Mouse (Mus musculus) hindlimb bud, embryonic 11.5 days (tissue): Measurements from ENCODE around the gene Sgta.
"Not testable (repeated sequence)": the region's sequence is repeated elsewhere in the genome, so short reads cannot be mapped to it uniquely, and the experiment has no call there.

Experiments used
- DNase-seq: peaks from one replicate; pipeline ENCODE4 v3.0.0-alpha.2; 2012; ENCODE audit warnings: low read depth, low spot score; ENCODE audit errors: extremely low spot score

Sgta gene

DNA sequence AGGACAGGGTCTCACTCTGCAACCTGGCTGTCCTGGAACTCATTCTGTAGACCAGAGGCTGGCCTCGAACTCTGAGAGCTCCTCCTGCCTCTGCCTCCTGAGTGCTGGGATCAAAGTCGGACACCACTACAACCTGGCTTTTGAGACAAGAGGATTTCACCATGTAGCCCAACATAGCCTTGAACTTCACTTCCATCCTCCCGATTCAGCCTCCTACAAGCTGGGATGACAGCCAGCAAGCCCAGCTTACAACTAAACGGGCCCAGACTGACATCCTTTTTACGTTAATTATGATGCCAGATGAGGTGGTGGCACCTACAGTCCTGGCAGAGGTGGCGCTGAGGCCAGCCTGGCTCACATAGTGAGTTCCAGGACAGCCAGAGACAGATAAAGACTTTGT, 1.1 kb downstream of the Sgta start:
- no peak for DNase-seq

DNA sequence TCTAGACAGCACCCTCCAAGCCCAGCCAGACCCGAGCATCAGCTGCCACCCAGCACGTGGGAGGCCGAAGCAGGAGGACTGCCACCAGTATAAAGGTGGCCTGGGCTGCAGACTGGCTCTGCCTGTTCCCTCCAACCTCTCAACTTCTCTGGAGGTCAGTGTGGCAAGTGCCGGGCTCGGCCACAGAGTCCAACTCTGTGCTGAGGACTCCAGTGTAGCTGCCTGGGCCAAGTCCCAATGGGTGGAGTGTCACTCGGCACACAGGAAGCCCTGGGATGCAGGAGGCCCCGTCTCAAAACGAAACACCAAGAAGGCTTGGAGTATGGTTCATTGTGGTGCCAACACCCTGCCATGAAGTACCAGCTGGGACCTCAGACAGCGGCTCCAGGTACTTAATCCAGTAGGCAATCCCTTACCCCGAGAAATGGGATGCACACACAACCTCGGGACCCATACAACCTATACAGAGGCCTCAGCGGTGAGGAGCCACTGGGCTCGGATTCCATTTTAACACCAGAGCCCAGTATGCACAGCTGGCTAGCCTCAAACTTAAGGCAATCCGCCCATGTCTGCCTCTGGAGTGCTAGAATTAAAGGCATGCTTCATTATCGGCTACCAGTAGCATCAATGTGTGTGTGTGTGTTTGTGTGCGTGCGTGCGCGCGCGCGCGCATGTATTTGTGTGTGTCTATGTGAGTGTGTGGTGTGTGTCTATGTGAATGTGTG, 2.4 kb downstream of the Sgta start:
- DNase-seq: no peak

DNA sequence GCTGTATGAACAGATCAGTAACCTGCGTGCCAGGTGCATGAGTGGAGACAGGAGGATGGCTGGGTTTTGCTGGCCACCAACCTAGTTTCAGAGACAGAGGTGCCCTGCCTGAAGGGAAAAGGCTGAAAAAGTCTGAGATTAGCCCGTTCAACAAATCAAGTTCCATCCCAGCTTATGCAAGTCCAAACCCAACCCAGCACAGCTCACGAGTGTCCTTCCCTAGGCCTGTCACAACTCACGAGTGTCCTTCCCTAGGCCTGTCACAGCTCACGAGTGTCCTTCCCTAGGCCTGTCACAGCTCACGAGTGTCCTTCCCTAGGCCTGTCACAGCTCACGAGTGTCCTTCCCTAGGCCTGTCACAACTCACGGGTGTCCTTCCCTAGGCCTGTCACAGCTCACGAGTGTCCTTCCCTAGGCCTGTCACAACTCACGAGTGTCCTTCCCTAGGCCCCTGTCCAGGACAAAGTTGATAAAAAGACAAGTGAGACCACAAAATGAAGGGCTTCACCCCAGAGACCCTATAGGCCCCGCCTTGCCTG, 4.1 kb downstream of the Sgta start:
- DNase-seq: not testable (repeated sequence)

DNA sequence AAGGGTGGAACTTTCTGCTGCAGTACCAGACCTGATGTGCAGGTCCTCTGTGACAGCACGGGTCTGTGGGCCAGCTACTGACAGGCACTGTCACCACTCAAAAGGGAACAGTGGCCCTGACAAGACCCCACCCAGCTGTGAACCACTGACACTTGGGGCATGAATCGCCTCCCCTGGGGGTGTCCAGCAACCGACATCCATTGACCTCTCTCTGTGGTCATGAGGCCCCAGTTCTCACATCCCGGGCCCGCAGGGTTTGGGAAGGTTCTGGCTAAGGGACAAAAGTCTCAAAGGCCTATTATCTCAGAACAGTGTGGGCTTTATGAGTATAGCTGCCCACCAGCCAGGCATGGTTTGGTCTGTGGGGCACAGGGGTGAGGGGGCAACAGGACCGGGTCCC, 4.8 kb downstream of the Sgta start:
- DNase-seq: no peak

DNA sequence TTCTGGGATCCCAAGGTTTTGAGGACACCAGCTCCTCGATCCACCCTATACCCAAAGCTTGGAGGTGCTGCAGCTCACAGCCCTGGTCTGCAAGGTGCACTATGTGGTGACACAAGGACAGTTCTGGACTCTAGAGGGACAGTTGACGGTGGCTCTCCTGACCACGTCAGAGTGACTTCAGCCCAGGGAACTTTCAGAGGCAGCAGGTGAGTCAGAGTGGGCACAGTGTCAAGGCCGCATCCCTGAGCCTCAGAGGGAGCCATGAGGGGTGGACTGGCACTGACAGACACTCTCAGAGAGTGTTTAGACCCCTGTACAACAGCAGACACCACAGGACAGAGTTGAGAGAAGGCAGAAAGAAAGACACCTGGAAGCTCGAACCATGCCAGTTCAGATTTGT, 7.4 kb downstream of the Sgta start:
- DNase-seq: no peak

DNA sequence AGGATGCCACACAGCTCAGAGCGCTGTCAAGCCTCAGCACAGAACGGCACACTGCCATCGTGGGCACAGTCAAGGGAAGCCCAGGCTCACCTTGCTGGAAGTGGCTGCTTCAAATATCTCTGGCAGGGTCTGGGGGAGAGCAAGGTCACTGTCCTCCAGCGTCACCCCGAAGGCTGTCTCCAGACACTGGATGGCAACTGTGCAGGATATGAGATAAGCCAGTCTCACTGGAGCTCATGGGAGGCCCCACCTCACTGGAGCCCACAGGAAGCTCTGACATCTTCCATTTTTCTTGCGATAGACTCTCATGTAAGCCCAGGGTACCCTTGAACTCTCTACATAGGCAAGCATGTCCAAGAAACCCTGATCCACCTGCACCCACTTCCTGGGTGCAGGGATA, 8.8 kb downstream of the Sgta start:
- DNase-seq: no peak

DNA sequence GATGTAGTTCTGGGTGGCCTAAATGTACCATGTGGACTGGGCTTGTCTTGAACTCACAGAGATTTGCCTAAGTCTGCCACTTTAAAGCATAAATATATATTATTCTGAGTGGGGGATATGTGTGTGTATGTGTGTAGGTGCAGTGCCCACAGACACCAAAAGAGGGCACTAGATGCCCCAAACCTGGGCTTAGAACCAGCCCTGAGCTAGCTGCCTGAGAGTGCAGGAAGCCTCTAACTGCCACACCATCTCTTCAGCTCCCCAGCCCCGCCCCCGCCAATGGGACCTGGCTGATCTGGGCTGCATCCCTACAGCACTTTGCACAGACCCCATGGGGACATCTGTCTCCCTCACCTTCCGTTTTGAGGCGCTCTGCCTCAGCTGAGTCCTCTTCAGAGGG, 9.3 kb downstream of the Sgta start:
- no peak for DNase-seq

DNA sequence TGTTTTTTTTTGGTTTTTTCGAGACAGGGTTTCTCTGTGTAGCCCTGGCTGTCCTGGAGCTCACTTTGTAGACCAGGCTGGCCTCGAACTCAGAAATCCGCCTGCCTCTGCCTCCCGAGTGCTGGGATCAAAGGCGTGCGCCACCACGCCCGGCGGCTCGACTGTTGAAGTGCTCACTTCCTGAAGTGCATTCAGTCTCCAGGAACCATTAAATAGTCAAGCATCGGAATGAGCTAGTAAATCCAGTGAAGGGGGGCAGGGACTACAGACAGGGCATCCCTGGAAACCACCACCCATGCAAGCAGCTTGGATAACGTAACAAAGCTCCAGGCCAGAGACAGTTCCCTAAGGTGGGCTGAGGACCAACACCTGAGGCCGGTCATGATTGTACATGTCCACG, 14.7 kb downstream of the Sgta start:
- not testable (repeated sequence) for DNase-seq

DNA sequence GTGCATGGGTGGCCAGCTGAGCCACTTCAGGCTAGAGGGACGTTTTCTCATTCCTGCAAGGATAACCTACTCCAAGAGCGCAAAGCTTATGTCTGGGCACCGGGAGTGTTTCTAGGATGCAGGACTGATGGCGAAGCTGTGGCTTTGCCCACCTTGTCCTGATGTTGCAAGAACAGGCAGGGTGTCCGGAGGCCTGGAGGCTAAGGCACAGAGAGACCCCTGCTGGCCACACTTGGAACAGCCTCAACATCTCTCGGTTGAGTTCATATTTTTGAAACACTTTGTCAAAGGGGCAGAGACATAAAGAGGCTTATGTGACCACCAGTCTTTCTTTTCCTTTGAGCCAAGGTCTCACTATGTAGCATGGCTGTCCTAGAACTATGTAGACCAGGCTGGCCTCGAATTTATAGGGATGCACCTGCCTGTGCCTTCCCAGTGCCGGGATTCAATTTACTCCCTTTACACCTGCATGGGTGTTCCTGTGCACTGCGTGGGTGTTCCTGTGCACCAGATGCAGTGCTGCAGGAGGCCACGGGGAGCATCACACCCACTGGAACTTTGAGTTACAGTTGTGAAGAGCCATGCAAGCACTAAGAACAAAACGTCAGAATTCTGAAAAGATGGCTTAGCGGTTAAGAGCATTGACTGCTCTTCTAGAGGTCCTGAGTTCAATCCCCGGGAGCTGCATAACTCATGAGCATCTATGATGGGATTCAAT, 18.4 kb downstream of the Sgta start:
- DNase-seq: peak; percentile 44

DNA sequence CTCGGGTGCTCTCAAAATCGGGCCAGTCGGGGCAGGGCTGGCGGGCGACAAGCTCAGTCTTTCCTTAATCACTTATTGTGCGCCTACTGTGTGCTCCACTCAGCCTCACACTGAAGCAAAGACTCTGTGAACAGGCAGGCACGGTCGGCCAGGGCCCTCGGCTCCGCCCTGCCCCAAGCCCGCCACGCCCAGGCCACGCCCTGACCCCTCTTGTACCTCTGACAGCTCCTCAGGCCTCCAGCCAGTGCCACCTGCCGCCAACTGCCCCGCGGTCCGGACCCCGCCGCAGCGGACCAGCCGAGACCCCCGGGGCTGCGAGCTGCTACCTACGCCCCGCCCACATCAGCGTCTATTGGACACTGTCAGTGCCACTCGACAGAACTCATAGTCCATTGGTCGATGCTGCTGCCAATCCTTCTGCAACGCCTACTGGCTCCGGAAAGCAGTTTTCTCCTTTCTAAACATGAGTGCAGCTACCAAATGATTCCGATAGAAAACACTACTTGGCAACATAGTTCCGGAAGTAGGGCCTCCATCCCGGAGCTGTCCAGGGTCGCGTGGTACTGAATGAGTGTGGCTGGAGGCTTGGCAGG, 22.9 kb downstream of the Sgta start, which contains the start of gene Slc39a3:
TSS of gene Slc39a3 (minus strand) at position 439 of the 593 bp plus-strand sequence.
- DNase-seq: peak; percentile 100

DNA sequence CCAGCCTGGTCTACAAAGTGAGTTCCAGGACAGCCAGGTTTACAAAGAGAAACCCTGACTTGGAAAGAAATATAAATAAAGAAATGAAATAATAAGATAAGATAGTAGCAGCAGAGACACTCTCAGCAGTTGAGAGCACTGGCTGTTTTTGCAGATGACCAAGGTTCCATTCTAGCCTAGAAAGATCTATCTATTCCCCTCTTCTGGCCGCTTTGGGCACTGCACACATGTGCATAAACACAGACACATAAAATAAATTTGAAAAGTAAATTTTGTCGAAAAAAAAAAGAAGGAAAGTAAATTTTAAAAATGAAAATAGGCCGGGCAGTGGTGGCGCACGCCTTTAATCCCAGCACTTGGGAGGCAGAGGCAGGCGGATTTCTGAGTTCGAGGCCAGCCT, 23.7 kb downstream of the Sgta start:
- DNase-seq: no peak

DNA sequence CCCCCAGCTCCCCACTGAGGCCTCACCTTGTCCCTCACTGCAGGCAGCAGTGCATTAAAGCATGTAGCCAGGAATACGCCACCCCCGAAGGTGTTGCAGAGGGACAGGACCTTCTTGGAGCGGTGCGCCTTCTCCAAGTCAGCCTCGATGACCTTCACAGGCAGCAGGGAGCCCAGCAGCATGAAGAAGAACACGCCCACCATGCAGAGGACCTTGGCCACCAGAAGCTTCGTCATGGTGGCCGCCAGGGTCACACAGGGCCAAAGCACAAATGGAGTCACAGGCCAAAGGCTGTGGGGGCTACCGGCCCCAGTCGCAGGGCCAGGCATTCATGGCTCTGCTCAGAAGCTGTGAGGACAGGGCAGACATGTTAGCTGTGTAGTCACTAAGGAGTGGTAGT, 26.4 kb downstream of the Sgta start:
- no peak for DNase-seq

DNA sequence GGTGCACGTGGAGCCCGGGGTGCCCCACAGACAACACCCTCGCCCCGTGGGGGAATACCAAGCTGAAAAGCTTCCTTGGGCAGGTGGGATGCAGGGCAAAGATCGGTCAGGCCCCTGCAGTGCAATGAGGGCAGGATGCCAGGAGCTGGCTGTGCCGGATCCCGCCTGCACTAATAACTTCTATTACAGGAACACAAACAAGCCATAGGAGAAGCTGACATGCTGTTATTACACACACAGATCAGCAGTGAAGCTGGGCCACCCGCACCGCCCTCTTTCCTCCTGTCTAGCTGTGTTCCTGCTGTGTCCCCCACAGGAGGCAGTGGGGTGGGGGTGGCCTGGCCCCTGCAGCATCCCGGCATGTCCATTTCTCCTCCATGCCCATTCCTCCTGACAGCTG, 30.9 kb downstream of the Sgta start:
- DNase-seq: no peak

DNA sequence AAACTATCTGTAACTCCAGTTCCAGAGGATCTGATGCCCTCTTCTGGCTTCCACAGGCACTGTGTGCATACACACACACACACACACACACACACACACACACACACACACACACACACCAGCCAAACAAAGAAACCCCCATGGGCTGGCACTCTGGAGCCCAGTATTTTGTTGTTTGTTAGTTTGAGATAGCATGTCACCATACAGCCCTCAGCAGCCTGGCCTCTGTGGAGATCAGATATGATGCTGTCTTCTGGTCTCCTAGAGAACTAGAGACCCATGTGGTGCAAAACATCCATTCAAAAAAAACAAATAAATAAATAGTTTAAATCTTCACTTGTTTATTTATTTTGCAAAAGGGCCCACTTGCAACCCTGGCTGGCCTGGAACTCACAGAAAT, 31.8 kb downstream of the Sgta start:
- no peak for DNase-seq

DNA sequence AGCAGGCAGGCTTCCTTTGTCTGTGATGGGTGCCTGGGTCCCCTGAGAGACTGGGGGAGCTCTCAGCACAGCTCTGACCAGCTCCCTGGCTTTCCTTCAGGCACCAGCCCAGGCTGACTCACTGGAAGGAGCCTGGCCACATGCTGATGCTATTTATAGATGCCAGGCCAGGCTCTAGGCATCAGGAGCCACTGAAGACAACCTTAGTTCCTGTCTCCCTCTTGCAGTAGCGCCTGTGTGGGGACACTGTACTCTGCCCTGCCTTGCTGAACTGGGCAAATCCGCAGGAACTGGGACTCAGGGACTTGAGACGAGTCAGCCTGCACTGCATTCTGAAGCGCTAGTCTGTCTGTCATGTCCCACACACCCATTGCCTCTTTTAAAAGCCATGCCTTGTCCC, 32.6 kb downstream of the Sgta start:
- DNase-seq: no peak

DNA sequence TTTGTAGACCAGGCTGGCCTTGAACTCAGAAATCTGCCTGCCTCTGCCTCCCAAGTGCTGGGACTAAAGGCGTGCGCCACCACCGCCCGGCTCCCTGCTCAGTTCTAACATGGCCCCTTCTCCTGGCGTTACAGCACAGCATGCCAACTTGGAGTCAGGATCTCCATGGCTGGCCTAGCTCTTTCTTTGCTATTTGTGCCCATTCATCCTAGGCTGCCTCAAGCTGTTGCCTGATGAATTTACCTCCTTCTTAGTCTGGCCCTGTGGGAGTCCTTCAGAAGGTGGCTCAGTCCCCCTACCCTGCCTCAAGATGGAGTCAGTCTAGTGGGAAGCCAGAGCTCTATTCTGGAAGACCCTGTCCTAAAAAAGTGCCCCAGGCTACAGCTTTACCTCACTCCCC, 33.1 kb downstream of the Sgta start:
- no peak for DNase-seq

DNA sequence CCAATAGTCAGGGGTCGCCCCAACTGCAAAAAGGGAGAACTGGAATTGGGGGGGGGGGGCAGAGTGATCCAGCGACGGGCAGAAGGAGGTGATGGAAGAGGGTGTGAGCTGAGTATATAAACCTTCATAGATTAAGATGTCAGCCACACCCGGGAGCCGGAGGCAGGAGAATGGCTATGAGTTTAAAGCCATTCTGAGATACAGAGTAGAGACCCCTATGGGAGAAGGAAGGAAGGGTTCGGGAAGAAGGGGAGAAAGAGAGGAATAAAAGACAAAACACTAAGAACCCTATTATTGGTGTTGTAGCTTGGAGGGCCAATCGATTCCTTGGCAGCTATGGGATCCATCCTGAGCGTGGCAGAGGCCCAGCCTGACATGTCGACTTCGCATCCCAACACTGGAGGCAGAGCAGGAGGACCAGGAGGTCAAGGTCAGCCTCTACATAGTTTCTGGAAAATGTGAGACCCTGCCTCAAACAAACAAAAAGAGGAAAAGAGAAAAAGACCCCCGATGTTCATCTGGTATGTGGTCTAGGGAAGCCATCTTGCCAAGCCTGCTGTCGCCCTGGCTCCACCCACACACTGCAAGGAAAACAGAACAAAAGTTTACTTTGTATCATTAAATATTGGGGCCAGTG, 34.2 kb downstream of the Sgta start, which contains the start of gene Diras1:
TSS of gene Diras1 (minus strand) at position 24 of the 637 bp plus-strand sequence.
- DNase-seq: no peak

DNA sequence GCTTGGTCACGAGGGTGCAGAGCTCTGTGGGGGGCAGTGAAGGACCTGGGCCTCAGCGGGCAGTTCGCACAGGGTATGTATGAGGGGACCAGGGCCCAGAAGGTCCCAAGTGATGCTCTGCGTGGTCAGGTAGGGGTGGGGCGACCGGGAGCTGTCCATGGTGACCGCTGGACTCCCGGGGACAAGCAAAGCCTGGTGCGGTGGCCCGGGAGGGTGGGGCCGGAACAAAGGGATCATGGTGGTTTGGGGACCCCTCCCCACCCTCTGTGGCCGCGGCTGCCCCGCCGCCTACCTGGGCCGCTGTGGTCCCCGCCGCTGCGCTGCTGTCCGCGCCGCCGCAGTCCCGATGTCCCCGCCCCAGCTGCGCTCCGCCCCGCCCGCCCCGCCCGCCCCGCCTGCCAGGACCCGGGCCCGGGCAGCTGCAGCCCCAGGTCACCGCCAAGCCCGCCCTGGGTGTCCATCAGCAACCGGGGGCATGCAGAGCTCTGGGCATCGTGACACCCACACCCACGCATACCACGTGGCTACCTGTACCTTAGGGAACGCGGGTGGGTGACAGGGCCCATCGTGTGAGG, 34.8 kb downstream of the Sgta start:
- no peak for DNase-seq

DNA sequence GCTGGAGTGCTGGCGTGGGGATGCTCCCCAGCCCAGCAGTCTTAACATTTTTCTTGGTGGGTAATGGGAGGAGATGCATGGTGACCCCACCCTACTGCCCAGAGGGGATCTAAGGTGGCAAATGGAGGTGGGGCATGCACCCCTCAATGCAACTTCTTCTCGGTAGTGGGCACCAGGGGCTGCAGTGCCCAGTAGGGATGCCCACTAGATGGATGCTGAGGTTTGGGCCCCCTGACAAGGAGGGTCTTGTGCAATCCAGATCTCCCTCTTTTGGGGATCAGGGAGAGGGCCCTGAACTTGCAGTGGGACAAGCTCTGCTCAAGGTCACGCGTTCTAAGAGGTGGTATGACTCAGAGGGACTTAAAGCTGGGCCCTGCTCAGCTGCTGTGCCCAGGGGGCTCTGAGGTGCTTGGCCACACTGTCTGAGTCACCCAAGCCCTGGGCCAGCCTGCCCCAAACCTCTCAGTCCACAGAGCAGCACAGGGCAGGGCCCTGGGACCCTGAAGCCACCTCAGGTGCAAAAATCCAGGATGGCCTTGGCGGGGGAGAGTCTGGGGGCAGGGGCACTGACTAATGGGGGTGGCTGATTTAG, 35.5 kb downstream of the Sgta start:
- DNase-seq: no peak

DNA sequence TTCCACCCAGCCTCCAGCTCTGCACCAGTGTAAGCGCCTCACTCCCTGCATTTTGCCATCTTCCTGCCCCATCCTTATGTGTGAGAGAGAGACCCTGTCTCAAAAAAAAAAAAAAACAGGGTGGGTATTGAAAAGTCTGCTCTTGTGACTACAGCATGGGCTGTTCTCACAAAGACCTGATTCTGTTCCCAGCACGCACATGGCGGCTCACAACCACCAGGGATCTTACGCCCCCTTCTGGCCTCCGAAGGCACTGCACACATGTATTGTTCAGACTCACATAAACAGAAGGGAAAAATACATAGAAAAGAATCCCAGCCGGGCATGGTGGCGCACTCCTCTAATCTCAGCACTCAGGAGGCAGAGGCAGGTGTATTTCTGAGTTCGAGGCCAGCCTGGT, 37.2 kb downstream of the Sgta start:
- DNase-seq: no peak
